Mouse (Mus musculus): ENCODE measurements around the gene Rhox3a. TPM values are rescaled to one million over a fixed set of nuclear protein-coding genes. Genes with fewer than 3 reads are reported as not detected.

The Rhox3a gene
- not detected for total RNA-seq (2023)

GRCm38 (mm10) chrX:37249619-37250018 lies at the start of gene Rhox3a:
TSS of gene Rhox3a (plus strand) at chrX:37249919.

GRCm38 (mm10) chrX:37210941-37211340 lies 38.8 kb upstream of the Rhox3a start, which contains the start of gene Gm9:
TSS of gene Gm9 (minus strand) at chrX:37211041.

GRCm38 (mm10) chrX:37222158-37222557 lies 27.6 kb upstream of the Rhox3a start, which contains the start of gene Rhox1:
TSS of gene Rhox1 (minus strand) at chrX:37222258.

GRCm38 (mm10) chrX:37244676-37245075 lies 5.0 kb upstream of the Rhox3a start, which contains the start of gene Rhox2a:
TSS of gene Rhox2a (plus strand) at chrX:37244976.

GRCm38 (mm10) chrX:37265038-37265437 lies 15.3 kb downstream of the Rhox3a start, which contains the start of gene Rhox4a:
TSS of gene Rhox4a (plus strand) at chrX:37265338.

Other genes with a start within 250 kb of the Rhox3a start
- gene Sowahd, start 201.1 kb upstream of the Rhox3a start, total RNA-seq (2023): not detected
- 1,000 to 10,000 TPM; 1,325 to 1,365 TPM for gene Rpl39, start 164.5 kb upstream of the Rhox3a start, total RNA-seq (2023)
- gene Upf3b, start 139.6 kb upstream of the Rhox3a start, total RNA-seq (2023): 10 to 100 TPM; 54.1 to 55.9 TPM
- 10 to 100 TPM; 18.8 to 20.2 TPM for gene Nkap, start 123.1 kb upstream of the Rhox3a start, total RNA-seq (2023)
- gene Akap14, start 81.1 kb upstream of the Rhox3a start, total RNA-seq (2023): not detected
- gene Ndufa1, start 58.8 kb upstream of the Rhox3a start, total RNA-seq (2023): 10 to 100 TPM; 83.4 to 91.6 TPM
- 1 to 10 TPM; 1.5 to 2.2 TPM for gene Rnf113a1, start 58.7 kb upstream of the Rhox3a start, total RNA-seq (2023)
- gene Gm9, start 38.9 kb upstream of the Rhox3a start, total RNA-seq (2023): not detected
- gene Rhox1, start 27.7 kb upstream of the Rhox3a start, total RNA-seq (2023): not detected
- not detected for gene Rhox2a, start 4.9 kb upstream of the Rhox3a start, total RNA-seq (2023)
- not detected for gene Rhox4a, start 15.4 kb downstream of the Rhox3a start, total RNA-seq (2023)
- gene Rhox3a2, start 130.1 kb downstream of the Rhox3a start, total RNA-seq (2023): not detected
- not detected for gene Rhox4a2, start 140.9 kb downstream of the Rhox3a start, total RNA-seq (2023)
- gene Rhox2b, start 162.1 kb downstream of the Rhox3a start, total RNA-seq (2023): not detected
- gene Rhox4b, start 182.6 kb downstream of the Rhox3a start, total RNA-seq (2023): not detected
- not detected for gene Rhox2c, start 203.8 kb downstream of the Rhox3a start, total RNA-seq (2023)
- gene Rhox3c, start 208.7 kb downstream of the Rhox3a start, total RNA-seq (2023): not detected
- gene Rhox4c, start 230.4 kb downstream of the Rhox3a start, total RNA-seq (2023): not detected
- not detected for gene Rhox2d, start 243.5 kb downstream of the Rhox3a start, total RNA-seq (2023)